Mouse (Mus musculus): ENCODE measurements around the gene Foxj2.
A peak's percentile ranks its signal among the peaks of the same experiment; 100 is the strongest.

Gene Foxj2

DNA sequence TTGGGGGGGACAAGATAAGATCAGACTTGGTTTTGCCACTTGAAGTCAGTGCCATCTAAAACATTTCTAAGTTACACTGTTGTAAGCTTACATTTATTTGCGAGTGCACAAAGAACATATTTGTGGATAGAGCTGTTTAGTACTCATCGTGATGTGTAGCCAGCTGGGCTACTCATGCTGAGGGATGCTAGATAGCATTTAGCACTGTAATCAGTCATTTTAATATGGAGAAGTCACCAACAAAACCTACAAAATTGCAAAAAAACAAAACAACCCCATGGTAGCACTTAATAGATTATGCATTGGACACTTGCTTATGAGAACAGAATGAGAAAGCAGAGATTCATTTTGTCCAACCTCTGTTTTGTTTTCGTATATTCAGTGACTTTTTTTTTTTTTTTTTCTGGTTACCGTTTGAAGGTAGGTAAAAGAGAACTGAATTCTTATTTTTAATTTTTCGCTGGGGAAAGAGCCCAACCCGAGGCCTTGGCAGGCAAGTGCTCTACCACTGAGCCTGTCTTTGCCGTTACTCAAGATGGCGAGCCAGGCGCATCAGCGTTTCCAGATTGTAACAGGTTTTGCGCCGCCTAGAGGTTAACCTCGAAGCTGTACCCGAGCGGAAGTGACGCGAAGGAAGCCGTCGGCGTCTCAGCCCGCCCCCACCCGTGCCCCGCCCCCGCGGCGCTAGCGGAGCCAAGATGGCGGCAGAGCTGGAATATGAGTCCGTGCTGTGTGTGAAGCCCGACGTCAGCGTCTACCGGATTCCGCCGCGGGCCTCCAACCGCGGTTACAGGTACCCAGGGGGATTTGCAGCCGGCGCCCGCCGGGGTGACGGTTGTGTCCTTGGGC lies 54.4 kb downstream of the Foxj2 start, which contains the start of gene Necap1:
Necap1 (plus strand) TSS at position 604 of the 849 bp plus-strand sequence.
- DNase-seq (ENCODE audit: inconsistent ontology term): peak; percentile 94

DNA sequence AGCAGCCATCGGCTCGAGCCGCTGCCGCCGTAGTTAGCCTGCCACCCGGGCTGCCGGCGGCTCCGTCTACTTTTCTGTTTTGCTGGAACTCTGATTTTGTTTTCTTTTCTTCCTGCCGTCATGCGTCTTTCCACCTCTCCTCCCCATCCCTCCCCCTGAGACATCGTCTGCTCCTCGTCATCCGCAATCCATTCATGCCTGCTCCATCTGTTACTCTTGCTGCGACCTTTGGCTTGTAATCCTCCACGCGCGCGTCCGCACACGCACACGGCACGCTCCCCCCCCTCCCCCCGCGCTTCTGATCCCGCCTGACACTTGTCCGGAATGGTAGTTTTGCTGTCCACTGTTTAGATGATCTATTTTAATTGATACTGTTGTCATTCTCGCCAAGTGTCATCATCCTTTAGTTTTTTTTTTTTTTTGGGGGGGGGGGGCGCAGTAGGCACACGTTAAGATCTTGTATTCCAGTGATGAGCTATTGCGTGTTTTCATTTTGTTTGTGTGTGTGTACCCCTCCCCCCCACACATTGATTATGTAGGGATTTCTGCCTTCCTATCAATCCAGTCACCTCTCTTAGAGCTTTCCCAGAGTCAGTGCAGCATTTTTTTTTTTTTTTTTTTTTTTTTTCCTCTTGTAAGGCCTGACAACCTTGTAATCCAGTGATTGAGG lies 55.1 kb downstream of the Foxj2 start:
- peak; percentile 69 for DNase-seq (ENCODE audit: inconsistent ontology term)

DNA sequence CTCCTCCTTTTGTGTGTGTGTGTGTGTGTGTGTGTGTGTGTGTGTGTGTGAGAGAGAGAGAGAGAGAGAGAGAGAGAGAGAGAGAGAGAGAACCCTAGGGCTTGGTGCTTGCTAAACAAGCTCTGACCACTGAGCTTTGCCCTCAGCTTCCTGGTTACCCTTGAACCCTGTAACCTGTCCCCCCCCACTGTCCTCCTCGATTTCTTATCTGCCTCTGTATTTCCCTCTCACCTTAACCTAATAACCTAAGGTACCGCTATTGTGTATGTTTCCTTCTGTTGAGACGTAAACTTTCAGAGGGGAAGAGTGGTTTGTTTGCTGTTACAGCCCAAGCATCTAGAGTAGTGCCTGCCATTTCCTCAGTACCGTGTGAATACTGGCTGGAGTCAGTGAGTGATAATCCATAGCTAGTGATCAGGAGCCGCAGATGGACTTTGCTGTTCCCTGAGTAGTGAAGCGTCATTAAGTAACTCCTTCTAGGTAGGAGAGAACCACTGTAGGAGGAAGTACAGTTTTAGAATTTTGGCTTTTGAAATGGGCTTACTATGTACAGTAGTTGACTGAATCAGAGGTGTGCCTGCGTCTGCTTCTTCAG lies 59.5 kb downstream of the Foxj2 start:
- DNase-seq (ENCODE audit: inconsistent ontology term): no peak

DNA sequence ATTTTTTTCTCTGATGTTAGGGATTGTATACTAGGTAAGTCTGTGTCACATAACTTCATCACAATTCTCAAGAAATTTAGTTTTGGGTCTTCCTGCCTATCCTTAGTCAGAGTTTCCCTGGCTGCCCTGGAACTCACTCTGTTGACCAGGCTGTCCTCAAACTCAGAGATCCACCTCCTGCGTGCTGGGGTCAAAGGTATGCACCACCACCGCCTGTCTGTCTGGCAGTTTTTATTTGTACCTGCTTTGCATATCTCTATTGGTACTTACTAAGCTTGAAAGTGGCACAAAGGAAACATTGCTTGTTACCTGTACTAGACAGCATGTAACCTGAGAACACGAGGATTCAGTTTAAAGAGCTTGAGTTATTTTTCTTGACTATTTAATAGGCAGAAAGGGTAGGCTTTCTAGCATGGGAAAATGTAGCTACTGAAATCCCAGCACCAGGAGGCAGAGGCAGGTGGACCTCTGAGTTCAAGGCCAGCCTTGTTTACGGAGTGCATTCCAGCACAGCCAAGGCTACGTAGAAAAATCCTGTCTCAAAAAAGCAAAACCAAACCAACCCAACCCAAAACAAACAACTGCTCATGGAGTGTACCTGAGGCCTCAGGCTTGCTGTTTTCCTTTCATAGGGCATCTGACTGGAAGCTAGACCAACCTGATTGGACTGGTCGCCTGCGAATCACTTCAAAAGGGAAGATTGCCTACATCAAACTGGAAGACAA lies 60.2 kb downstream of the Foxj2 start:
- no peak for DNase-seq (ENCODE audit: inconsistent ontology term)

DNA sequence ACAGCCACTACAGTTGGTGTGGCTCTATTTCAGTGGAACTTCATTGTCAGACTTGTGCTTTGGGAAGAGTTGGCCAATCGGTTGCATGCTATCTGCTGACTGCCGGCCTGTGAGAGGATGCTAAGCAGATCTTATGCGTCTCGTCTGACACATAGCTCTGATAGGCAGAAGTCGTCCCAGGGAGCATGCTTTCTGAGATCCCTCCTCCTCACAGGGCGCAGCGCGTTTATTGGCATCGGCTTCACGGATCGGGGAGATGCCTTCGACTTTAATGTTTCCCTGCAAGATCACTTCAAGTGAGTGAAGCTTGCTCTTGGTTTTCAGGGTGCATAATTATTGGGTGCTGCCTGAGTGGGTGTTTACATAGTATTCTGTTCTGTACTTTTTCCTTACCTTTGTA lies 61.6 kb downstream of the Foxj2 start:
- DNase-seq (ENCODE audit: inconsistent ontology term): no peak

DNA sequence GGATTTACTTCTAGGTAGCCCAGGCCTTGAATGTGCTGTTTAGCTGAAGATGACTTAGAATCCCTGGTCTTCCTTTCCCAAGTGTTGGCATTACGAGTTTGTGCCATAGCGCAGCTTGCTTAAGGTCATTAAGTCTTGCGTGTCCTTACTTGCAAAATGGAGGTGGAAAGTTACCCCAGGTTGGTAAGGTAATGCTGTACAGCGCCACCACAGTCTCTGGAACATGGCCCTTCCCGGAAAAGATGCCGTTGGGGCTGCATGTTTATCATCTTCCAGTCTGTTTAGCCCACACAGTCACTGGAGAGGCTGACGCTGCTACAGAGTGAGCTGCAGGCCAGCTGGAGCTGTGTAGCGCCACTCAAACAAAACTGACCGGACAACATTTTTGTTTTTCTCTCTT lies 63.9 kb downstream of the Foxj2 start:
- DNase-seq (ENCODE audit: inconsistent ontology term): no peak

DNA sequence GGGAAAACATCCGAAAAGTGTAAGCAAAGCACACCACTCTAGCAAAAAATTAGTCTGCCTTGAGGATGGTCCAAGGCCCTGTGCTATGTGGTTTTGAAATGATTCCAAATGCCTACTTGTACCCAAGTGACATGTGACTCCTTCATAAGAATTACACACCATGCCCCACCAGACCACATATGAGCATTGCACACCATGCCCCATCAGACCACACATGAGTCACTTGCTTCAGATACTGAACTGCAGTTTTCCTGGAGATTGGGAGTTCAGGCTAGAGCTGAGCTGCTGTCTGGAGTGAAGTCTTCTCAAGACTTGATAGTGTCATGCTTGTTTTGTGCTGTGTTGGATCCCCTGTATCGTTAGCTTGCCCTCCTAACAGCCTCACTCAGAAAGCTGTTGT lies 69.9 kb downstream of the Foxj2 start:
- DNase-seq (ENCODE audit: inconsistent ontology term): no peak

DNA sequence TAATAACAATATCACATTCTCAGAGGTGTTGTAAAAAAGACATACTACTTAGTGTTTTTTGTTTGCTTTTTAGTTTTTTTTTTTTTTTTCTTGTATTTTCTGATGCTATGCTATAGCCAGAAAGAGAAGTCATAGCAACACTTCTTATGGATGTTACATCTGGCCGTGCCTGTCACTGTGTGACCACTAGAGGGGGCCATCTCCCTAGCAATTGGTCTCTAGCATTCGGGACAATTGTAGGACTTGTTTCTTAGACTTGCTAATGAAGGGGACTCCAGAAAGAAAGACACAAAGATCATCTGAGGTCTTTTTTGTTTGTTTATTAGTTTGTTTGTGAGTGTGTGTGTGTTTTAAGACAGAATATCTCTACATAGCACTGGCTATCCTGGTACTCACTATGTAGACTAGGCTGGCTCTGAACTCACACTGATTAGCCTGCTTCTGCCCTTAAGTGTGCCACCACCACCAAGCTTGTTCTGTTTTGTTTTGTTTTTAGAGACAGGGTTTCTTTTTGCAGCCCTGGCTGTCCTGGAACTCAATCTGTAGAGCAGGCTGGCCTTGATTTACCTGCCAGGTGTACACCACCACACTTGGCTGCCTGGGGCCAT lies 72.8 kb downstream of the Foxj2 start:
- no peak for DNase-seq (ENCODE audit: inconsistent ontology term)
